Comparison of ENCODE assay signal across 25 mouse cellular contexts in genomic region chr13:59695781-59696180, GRCm38 (mm10). TPM values are rescaled to one million over a fixed set of nuclear protein-coding genes. Genes with fewer than 3 reads are reported as not detected.
A peak's percentile ranks its signal among the peaks of the same experiment; 100 is the strongest.
DNase-seq lines count a peak whose midpoint lies in the region; ATAC-seq lines count a peak whose summit lies in the region.
"Had no signal": no experiment of that assay in that cellular context is flagged by ENCODE, and none has a peak within 500 bp of the region (broad histone marks: within the 10 kb centered on the region; RNA-seq: fewer than 3 reads in every experiment).

No protein-coding gene starts in this region.

- ATAC-seq in midbrain, embryonic 11.5 days (ENCODE audit: low FRiP score) = no peak
- ATAC-seq: forebrain, embryonic 14.5 days; hindbrain, embryonic 16.5 days had no signal

- H3K27ac ChIP-seq in midbrain, embryonic 11.5 days (ENCODE audit: low read depth, low read length) = no peak overlapping the region
- H3K27ac ChIP-seq: embryonic facial prominence, embryonic 10.5 days; forebrain, embryonic 10.5 days; heart, embryonic 10.5 days; hindbrain, embryonic 12.5 days had no signal

- H3K9ac ChIP-seq in midbrain, embryonic 11.5 days (ENCODE audit: low read length) = no peak overlapping the region
- H3K9ac ChIP-seq: hindbrain, embryonic 12.5 days had no signal

- H3K27me3 ChIP-seq in midbrain, embryonic 11.5 days (ENCODE audit: control insufficient read depth, insufficient read depth, low read length) = no peaks in the 10 kb centered on the region

- no peaks in the 10 kb centered on the region for H3K9me3 ChIP-seq in midbrain, embryonic 11.5 days (ENCODE audit: control insufficient read depth, low read length)
- H3K9me3 ChIP-seq: heart, embryonic 10.5 days; hindbrain, embryonic 12.5 days had no signal

- H3K4me3 ChIP-seq in midbrain, embryonic 11.5 days (ENCODE audit: low read depth, low read length) = no peak overlapping the region
- H3K4me3 ChIP-seq: embryonic facial prominence, embryonic 10.5 days; erythroblast, embryonic 14.5 days; forebrain, embryonic 10.5 days; heart, embryonic 10.5 days; hindbrain, embryonic 12.5 days had no signal

- no peaks in the 10 kb centered on the region; the same call in 1 of the 2 replicates for H3K4me1 ChIP-seq in midbrain, embryonic 11.5 days (ENCODE audit: control insufficient read depth, insufficient read depth, low read length)
- H3K4me1 ChIP-seq: embryonic facial prominence, embryonic 10.5 days; heart, embryonic 10.5 days had no signal

- H3K36me3 ChIP-seq in midbrain, embryonic 11.5 days (ENCODE audit: control insufficient read depth, insufficient read depth, low read length) = no peaks in the 10 kb centered on the region
- H3K36me3 ChIP-seq: embryonic facial prominence, embryonic 10.5 days; forebrain, embryonic 10.5 days; heart, embryonic 10.5 days; hindbrain, embryonic 12.5 days had no signal

- DNase-seq in CD4-positive helper T cell, adult 2 months (ENCODE audit: low read depth, low spot score) = peak; percentile 51
- DNase-seq in CD8-positive naive resting alpha-beta T cell, adult 2 months (ENCODE audit: low read depth in 2 of 2, low spot score in 2 of 2) = peak; percentile 37 to 45
- DNase-seq in naive thymus-derived CD4-positive, alpha-beta T cell, adult 2 months (ENCODE audit: low read depth) = peak; percentile 71
- DNase-seq in thymus, postnatal 36 days = peak; percentile 13 to 36
- no peak for DNase-seq in urinary bladder, adult 2 months (ENCODE audit: low spot score)
- DNase-seq in right cerebral cortex, adult 18-20 months = no peak
- DNase-seq in midbrain, embryonic 11.5 days (ENCODE audit: low spot score, missing footprints) = no peak
- DNase-seq: adrenal gland, adult 2 months; adrenal gland, postnatal 25 days; cerebellum, adult 18-20 months; cerebellum, adult 9-11 months; cerebellum, postnatal 36 days; heart, adult 18-20 months; heart, postnatal 10 days; heart, postnatal 4 days had no signal

- 90% methylated on average over 7 of the region's 7 CpGs for WGBS in midbrain, embryonic 11.5 days

- H3K4me2 ChIP-seq in midbrain, embryonic 11.5 days = no peak overlapping the region
- H3K4me2 ChIP-seq: hindbrain, embryonic 12.5 days had no signal

RNA-seq across cellular contexts. Expression of gene 4921517D22Rik, which starts 1.9 kb away (rescaled TPM):
- polyA plus RNA-seq in urinary bladder, adult 2 months (2012; rRNA removed) = not detected in 2 replicates
- not detected in 2 replicates for polyA plus RNA-seq in midbrain, embryonic 11.5 days (2014; fragmentation: Nextera tagmentation; extraction: Ambion mirVana)
- polyA plus RNA-seq: adrenal gland, adult 2 months; C2C12; embryonic facial prominence, embryonic 10.5 days; embryonic facial prominence, embryonic 14.5 days; erythroblast, embryonic 14.5 days; forebrain, embryonic 10.5 days; forebrain, embryonic 14.5 days; heart, embryonic 10.5 days; heart, embryonic 14.5 days; hindbrain, embryonic 12.5 days; hindbrain, embryonic 16.5 days had no signal

RNA-seq across cellular contexts. Expression of gene Spata31d1a, which starts 14.3 kb away (rescaled TPM):
- not detected in 2 replicates for polyA plus RNA-seq in urinary bladder, adult 2 months (2012; rRNA removed)
- polyA plus RNA-seq in midbrain, embryonic 11.5 days (2014; fragmentation: Nextera tagmentation; extraction: Ambion mirVana) = not detected in 2 replicates
- polyA plus RNA-seq: adrenal gland, adult 2 months; C2C12; erythroblast, embryonic 14.5 days; forebrain, embryonic 14.5 days; heart, embryonic 14.5 days; hindbrain, embryonic 16.5 days had no signal

RNA-seq across cellular contexts. Expression of gene Spata31d1b, which starts 16.3 kb away (rescaled TPM):
- not detected in 2 replicates for polyA plus RNA-seq in urinary bladder, adult 2 months (2012; rRNA removed)
- polyA plus RNA-seq in midbrain, embryonic 11.5 days (2014; fragmentation: Nextera tagmentation; extraction: Ambion mirVana) = 0.05 TPM in 1 of 2 replicates, not detected in the other
- polyA plus RNA-seq: adrenal gland, adult 2 months; C2C12; embryonic facial prominence, embryonic 10.5 days; erythroblast, embryonic 14.5 days; forebrain, embryonic 14.5 days; heart, embryonic 10.5 days; heart, embryonic 14.5 days; hindbrain, embryonic 12.5 days had no signal

RNA-seq across cellular contexts. Expression of gene Golm1, which starts 20.2 kb away (rescaled TPM):
- 8.8 and 10.1 TPM in 2 replicates for polyA plus RNA-seq in urinary bladder, adult 2 months (2012; rRNA removed)
- 179 TPM in 2 replicates for polyA plus RNA-seq in midbrain, embryonic 11.5 days (2014; fragmentation: Nextera tagmentation; extraction: Ambion mirVana)

RNA-seq across cellular contexts. Expression of gene Spata31d1d, which starts 35.8 kb away (rescaled TPM):
- not detected in 2 replicates for polyA plus RNA-seq in urinary bladder, adult 2 months (2012; rRNA removed)
- not detected in 2 replicates for polyA plus RNA-seq in midbrain, embryonic 11.5 days (2014; fragmentation: Nextera tagmentation; extraction: Ambion mirVana)
- polyA plus RNA-seq: adrenal gland, adult 2 months; C2C12; embryonic facial prominence, embryonic 10.5 days; embryonic facial prominence, embryonic 14.5 days; forebrain, embryonic 10.5 days; forebrain, embryonic 14.5 days; heart, embryonic 10.5 days; heart, embryonic 14.5 days; hindbrain, embryonic 12.5 days; hindbrain, embryonic 16.5 days had no signal

Comparison
In these comparisons a context has a peak if more than half of its experiments do, and no peak if none do; other contexts are left out.
1. DNase-seq: peak in CD4-positive helper T cell, adult 2 months (single experiment), CD8-positive naive resting alpha-beta T cell, adult 2 months (2 of 2), naive thymus-derived CD4-positive, alpha-beta T cell, adult 2 months (single experiment) and thymus, postnatal 36 days (2 of 2); none in urinary bladder, adult 2 months (single experiment), right cerebral cortex, adult 18-20 months (single experiment) and midbrain, embryonic 11.5 days (single experiment).